Mouse (Mus musculus) ES-Bruce4 (cell line): ENCODE results near the gene Cst6.

ENCODE experiments used
- CTCF ChIP-seq: IDR thresholded peaks from one replicate; pipeline ENCODE4 v1.8.1; 2011; ENCODE audit warnings: low read depth, low read length
- POLR2A ChIP-seq: IDR thresholded peaks from one replicate; pipeline ENCODE4 v1.8.1; 2011; ENCODE audit warnings: low read length; ENCODE audit not compliant: insufficient read depth

DNA sequence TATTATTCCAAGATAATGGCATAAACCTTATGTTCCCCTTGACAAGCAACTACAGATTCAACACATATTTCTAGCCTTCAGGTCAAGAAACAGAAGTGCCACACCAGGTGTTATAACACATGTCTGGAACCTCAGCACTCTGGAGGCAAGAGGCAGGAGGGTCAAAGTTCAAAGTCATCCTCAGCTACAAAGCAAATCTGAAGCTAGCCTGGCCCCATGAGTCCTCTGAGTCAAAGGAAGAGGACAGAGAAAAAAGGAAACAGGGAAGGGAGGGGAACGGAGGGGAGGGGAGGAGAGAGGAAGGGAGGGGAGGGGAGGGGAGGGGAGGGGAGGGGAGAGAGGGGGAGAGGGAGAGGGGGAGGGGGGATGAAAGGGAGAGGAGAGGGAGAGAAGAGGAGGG is 6.7 kb upstream of the Cst6 start:
- TF ChIP-seq CTCF = no peak
- no peak for TF ChIP-seq POLR2A
